Mouse (Mus musculus) heart, adult 2 months (tissue): ENCODE results near the gene Samd11.

Experiments used
- CTCF ChIP-seq: fragments of 200-600 bp; IDR thresholded peaks from 2 replicates; pipeline ENCODE4 v1.8.1; 2022; ENCODE audit warnings: antibody characterized with exemption, mild to moderate bottlenecking, moderate library complexity
- POLR2A ChIP-seq: fragments of 200-500 bp; IDR thresholded peaks from 2 replicates; pipeline ENCODE4 v1.6.1; 2011; ENCODE audit warnings: mild to moderate bottlenecking, low read depth, low read length, control low read depth; ENCODE audit not compliant: insufficient read depth

- TF ChIP-seq CTCF = no peak
- TF ChIP-seq POLR2A = no peak
These were observed 39.3 kb downstream of the Samd11 start for GRCm38 (mm10) chr4:156216196-156216595.
